Comparison of ENCODE assay signal across 29 mouse cellular contexts in the genomic region with DNA sequence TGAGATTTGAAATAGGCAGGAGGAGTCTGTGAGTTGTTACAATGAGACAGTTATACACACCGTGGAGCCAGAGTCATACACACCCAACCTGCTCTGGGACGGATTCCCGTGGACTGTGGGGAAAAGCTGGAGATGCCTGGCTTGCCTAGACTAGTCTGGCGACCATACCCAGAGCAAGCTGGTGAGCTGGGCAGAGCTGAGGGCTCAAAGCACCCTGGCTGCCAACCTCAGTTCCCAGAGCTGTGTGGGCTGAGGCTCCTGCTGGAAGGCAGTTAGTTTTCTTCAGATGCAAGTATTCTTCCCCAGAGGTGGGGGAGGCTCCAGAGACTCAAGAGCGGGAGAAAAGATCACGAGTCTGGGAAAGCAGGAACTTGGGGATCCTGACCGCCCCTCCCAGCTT.
DNase-seq lines count a peak whose midpoint lies in the region; ATAC-seq lines count a peak whose summit lies in the region.
"Had no signal": no experiment of that assay in that cellular context is flagged by ENCODE, and none has a peak within 500 bp of the region (broad histone marks: within the 10 kb centered on the region; RNA-seq: fewer than 3 reads in every experiment).

No protein-coding gene starts in this region.

- no peak overlapping the region for H3K9ac ChIP-seq in kidney, embryonic 14.5 days (ENCODE audit: low read depth, low read length)
- H3K9ac ChIP-seq: embryonic facial prominence, embryonic 13.5 days; forebrain, embryonic 12.5 days; kidney, embryonic 15.5 days; limb, embryonic 12.5 days had no signal

- H3K4me3 ChIP-seq in kidney, embryonic 14.5 days (ENCODE audit: low read length) = no peak overlapping the region
- H3K4me3 ChIP-seq: embryonic facial prominence, embryonic 13.5 days; erythroblast, embryonic 14.5 days; forebrain, embryonic 12.5 days; hindbrain, embryonic 10.5 days; kidney, embryonic 15.5 days; limb, embryonic 12.5 days had no signal

- H3K36me3 ChIP-seq in kidney, embryonic 14.5 days (ENCODE audit: control insufficient read depth, insufficient read depth, low read length) = no peaks in the 10 kb centered on the region
- H3K36me3 ChIP-seq: embryonic facial prominence, embryonic 13.5 days; forebrain, embryonic 12.5 days; hindbrain, embryonic 10.5 days; kidney, embryonic 15.5 days; limb, embryonic 12.5 days had no signal

- no peaks in the 10 kb centered on the region for H3K4me1 ChIP-seq in kidney, embryonic 14.5 days (ENCODE audit: control insufficient read depth, insufficient read depth, low read length)
- H3K4me1 ChIP-seq: hindbrain, embryonic 10.5 days had no signal

- no peaks in the 10 kb centered on the region for H3K9me3 ChIP-seq in kidney, embryonic 14.5 days (ENCODE audit: control insufficient read depth, low read length)
- H3K9me3 ChIP-seq: kidney, embryonic 15.5 days had no signal

- no peak for DNase-seq in frontal cortex, postnatal 10 days (ENCODE audit: low spot score in 2 of 2)
- peak; percentile 10 to 57 for DNase-seq in left cerebral cortex, adult 9 months (ENCODE audit: low spot score in 2 of 2)
- DNase-seq in left cerebral cortex, adult 11 months (ENCODE audit: low spot score) = no peak
- peak; percentile 43 for DNase-seq in layer of hippocampus, adult 9-11 months
- DNase-seq in right cerebral cortex, postnatal 25 days = peak; percentile 49
- no peak for DNase-seq in lung, postnatal 36 days
- DNase-seq: adrenal gland, postnatal 10 days; cerebellum, adult 2 months; cerebellum, postnatal 25 days; embryo, embryonic 11 days; gastrocnemius, postnatal 14 days; heart, adult 11 months; kidney, postnatal 4 days; lung, adult 18-20 months; lung, postnatal 10 days; thymus, adult 2 months had no signal

- ATAC-seq in frontal cortex, adult (ENCODE audit: low TSS enrichment) = peak; percentile 99
- ATAC-seq in kidney, embryonic 14.5 days (ENCODE audit: low FRiP score, low TSS enrichment) = no peak
- ATAC-seq: activated CD4-positive, CD25-positive, alpha-beta regulatory T cell, adult 4 months; intestine, postnatal 0 days had no signal

- WGBS in kidney, embryonic 14.5 days = 85% methylated on average over 7 of the region's 7 CpGs

- H3K27me3 ChIP-seq in kidney, embryonic 14.5 days (ENCODE audit: control insufficient read depth, insufficient read depth, low read length) = no peaks in the 10 kb centered on the region
- H3K27me3 ChIP-seq: embryonic facial prominence, embryonic 13.5 days; forebrain, embryonic 12.5 days; kidney, embryonic 15.5 days; limb, embryonic 12.5 days had no signal

- no peak overlapping the region for H3K27ac ChIP-seq in kidney, embryonic 14.5 days (ENCODE audit: low read depth, low read length)
- H3K27ac ChIP-seq: embryonic facial prominence, embryonic 13.5 days; forebrain, embryonic 12.5 days; hindbrain, embryonic 10.5 days; kidney, embryonic 15.5 days; limb, embryonic 12.5 days had no signal

- no peak overlapping the region for H3K4me2 ChIP-seq in kidney, embryonic 14.5 days (replicated peaks; ENCODE audit: low read depth, low read length)
- H3K4me2 ChIP-seq: embryonic facial prominence, embryonic 13.5 days; forebrain, embryonic 12.5 days; heart, embryonic 11.5 days; kidney, embryonic 15.5 days; limb, embryonic 12.5 days; liver, embryonic 11.5 days; midbrain, embryonic 11.5 days had no signal

Comparison
In these comparisons a context has a peak if more than half of its experiments do, and no peak if none do; other contexts are left out.
1. DNase-seq: peak in left cerebral cortex, adult 9 months (2 of 2), layer of hippocampus, adult 9-11 months (single experiment) and right cerebral cortex, postnatal 25 days (single experiment); none in frontal cortex, postnatal 10 days (0 of 2), left cerebral cortex, adult 11 months (single experiment) and lung, postnatal 36 days (single experiment).